Mouse (Mus musculus) urinary bladder, postnatal 36 days (tissue): ENCODE measurements around the gene Sppl2a.
A peak's percentile ranks its signal among the peaks of the same experiment; 100 is the strongest.
"Not testable (repeated sequence)": the region's sequence is repeated elsewhere in the genome, so short reads cannot be mapped to it uniquely, and the experiment has no call there.

Experiments used
- DNase-seq, 2 experiments: peaks; one replicate each; pipeline ENCODE4 v3.0.0; 2022; ENCODE audit warnings: low spot score in 2 of 2, mixed read lengths in 1 of 2

Sppl2a gene

GRCm38 (mm10) chr2:126932897-126933641, at the start of gene Sppl2a:
Sppl2a (minus strand) TSS chr2:126933235.
- peak; percentile 84 to 89 for DNase-seq

GRCm38 (mm10) chr2:126977428-126977827, 44.4 kb upstream of the Sppl2a start:
- no peak for DNase-seq

- no peak for DNase-seq
These were observed 28.7 kb upstream of the Sppl2a start for GRCm38 (mm10) chr2:126961696-126962095.

GRCm38 (mm10) chr2:126955671-126956070, 22.6 kb upstream of the Sppl2a start:
- peak; percentile 44 to 63 for DNase-seq

GRCm38 (mm10) chr2:126951085-126951484, 18.1 kb upstream of the Sppl2a start:
- peak in 1 of 2 experiments; percentile 24 for DNase-seq

GRCm38 (mm10) chr2:126950453-126950852, 17.4 kb upstream of the Sppl2a start:
- no peak for DNase-seq

- DNase-seq, result no peak
These were observed 16.8 kb upstream of the Sppl2a start for GRCm38 (mm10) chr2:126949856-126950255.

- DNase-seq, result not testable (repeated sequence)
These were observed 16.3 kb upstream of the Sppl2a start for GRCm38 (mm10) chr2:126949297-126949696.

- DNase-seq, result no peak
These were observed 15.2 kb upstream of the Sppl2a start for GRCm38 (mm10) chr2:126948231-126948630.

GRCm38 (mm10) chr2:126947646-126948045, 14.6 kb upstream of the Sppl2a start:
- DNase-seq, result no peak

GRCm38 (mm10) chr2:126943211-126943610, 10.2 kb upstream of the Sppl2a start:
- no peak for DNase-seq

GRCm38 (mm10) chr2:126940314-126940866, 7.4 kb upstream of the Sppl2a start:
- DNase-seq, result no peak

GRCm38 (mm10) chr2:126938069-126938468, 5.0 kb upstream of the Sppl2a start:
- DNase-seq, result no peak

- no peak for DNase-seq
These were observed 886 bp upstream of the Sppl2a start for GRCm38 (mm10) chr2:126933921-126934320.

GRCm38 (mm10) chr2:126932261-126932896, 656 bp downstream of the Sppl2a start:
- DNase-seq, result no peak

GRCm38 (mm10) chr2:126931784-126932183, 1.3 kb downstream of the Sppl2a start:
- DNase-seq, result no peak

GRCm38 (mm10) chr2:126928681-126929080, 4.4 kb downstream of the Sppl2a start:
- no peak for DNase-seq

GRCm38 (mm10) chr2:126920358-126921060, 12.5 kb downstream of the Sppl2a start:
- DNase-seq, result no peak

GRCm38 (mm10) chr2:126916236-126916635, 16.8 kb downstream of the Sppl2a start:
- DNase-seq, result no peak

GRCm38 (mm10) chr2:126914096-126914495, 18.9 kb downstream of the Sppl2a start:
- DNase-seq, result no peak

- DNase-seq, result no peak
These were observed 28.9 kb downstream of the Sppl2a start for GRCm38 (mm10) chr2:126904162-126904561.

GRCm38 (mm10) chr2:126897511-126897910, 35.5 kb downstream of the Sppl2a start:
- DNase-seq, result no peak
